Mouse (Mus musculus) liver, embryonic 14.5 days (tissue): Measurements from ENCODE around the gene Gm17660.

Source experiments
- CTCF ChIP-seq: IDR thresholded peaks from 2 replicates; pipeline ENCODE4 v1.5.1; 2016; ENCODE audit warnings: antibody characterized with exemption, low read depth, control low read depth
- EP300 ChIP-seq: IDR thresholded peaks from 2 replicates; pipeline ENCODE4 v1.6.1; 2016; ENCODE audit warnings: antibody characterized with exemption, low read depth

DNA sequence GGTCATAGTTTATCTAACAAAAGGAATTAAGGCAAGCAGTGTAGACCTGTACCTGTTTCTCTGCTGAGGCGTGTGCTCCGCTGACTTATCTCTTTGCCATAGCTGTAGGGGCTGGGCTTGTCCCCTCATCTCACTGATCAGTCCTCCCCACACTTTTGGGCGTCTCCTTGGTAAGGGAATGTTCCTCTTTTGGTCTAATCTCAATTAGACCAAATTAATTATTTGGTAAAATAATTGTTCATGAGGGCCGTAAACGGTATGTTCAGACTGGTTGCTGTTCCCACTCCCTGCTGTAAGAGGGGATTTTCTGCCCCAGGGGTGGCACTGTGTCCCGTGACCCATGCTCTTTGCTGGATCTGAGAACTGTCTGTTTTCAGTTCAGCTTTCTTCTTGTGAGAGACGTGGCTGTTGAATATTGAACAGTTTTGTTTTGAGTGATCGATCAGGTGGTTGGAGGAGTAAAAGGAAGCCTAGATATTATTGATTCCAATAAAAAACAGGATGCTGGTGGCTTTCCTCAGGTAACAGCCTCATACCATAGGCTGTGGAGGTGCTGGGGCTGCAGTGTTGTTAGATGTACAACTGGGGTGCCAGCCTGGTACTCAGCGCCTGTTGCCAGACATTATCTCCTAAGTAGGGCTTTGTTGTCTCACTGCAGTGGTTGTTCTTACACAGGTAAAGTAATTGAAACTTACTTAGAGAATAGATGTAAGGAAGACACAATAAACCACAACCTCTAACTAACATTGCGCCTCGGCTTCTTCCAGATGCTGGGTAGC, 14.4 kb downstream of the Gm17660 start:
- TF ChIP-seq CTCF (no peak), EP300 (peak; percentile 70)
